Mouse (Mus musculus) intestine, embryonic 14.5 days (tissue): ENCODE measurements at regions not wholly inside any gene's neighbourhood (a gene's known extent, or its start where the extent isn't known, plus 50 kb on each side); places are given as distances from the start of the nearest gene placed in this dataset.

Experiments
- ATAC-seq: fragments of 200-750 bp; cut with Nextera tagmentation; replicated peaks from 2 replicates; pipeline ENCODE4 v1.8.0; 2017; ENCODE audit warnings: low read depth, moderate number of reproducible peaks, moderate TSS enrichment, moderate library complexity; ENCODE audit not compliant: low FRiP score, low TSS enrichment
- DNase-seq: peaks from one replicate; pipeline ENCODE4 v3.0.0-alpha.2; 2018; ENCODE audit warnings: low spot score
- H3K27ac ChIP-seq: fragments of 300-500 bp; sonication (generic); 2 replicates; pipeline ENCODE4 v1.5.1; 2014; ENCODE audit warnings: low read depth, mild to moderate bottlenecking, control low read depth
- H3K27me3 ChIP-seq: fragments of 300-500 bp; sonication (generic); replicated peaks from 2 replicates; pipeline ENCODE4 v1.6.1; 2014; ENCODE audit warnings: low read length, control low read depth; ENCODE audit not compliant: control insufficient read depth, insufficient read depth
- H3K36me3 ChIP-seq: fragments of 300-500 bp; sonication (generic); 2 replicates; pipeline ENCODE4 v1.6.1; 2014; ENCODE audit warnings: low read length, control low read depth; ENCODE audit not compliant: control insufficient read depth, insufficient read depth
- H3K4me1 ChIP-seq: fragments of 300-500 bp; sonication (generic); replicated peaks from 2 replicates; pipeline ENCODE4 v1.6.1; 2014; ENCODE audit warnings: low read length, control low read depth, mixed read lengths; ENCODE audit not compliant: control insufficient read depth, insufficient read depth
- H3K4me2 ChIP-seq: fragments of 300-500 bp; sonication (generic); 2 replicates; pipeline ENCODE4 v1.6.1; 2014; ENCODE audit warnings: low read length
- H3K4me3 ChIP-seq: fragments of 300-500 bp; sonication (generic); 2 replicates; pipeline ENCODE4 v1.5.1; 2014; ENCODE audit warnings: low read depth, low read length, control low read depth, mixed read lengths
- H3K9ac ChIP-seq: fragments of 300-500 bp; sonication (generic); 2 replicates; pipeline ENCODE4 v1.6.1; 2014; ENCODE audit warnings: mild to moderate bottlenecking, low read length
- H3K9me3 ChIP-seq: fragments of 300-500 bp; sonication (generic); 2 replicates; pipeline ENCODE4 v1.6.1; 2016; ENCODE audit warnings: low read length, control low read depth; ENCODE audit not compliant: control insufficient read depth
- WGBS: fragments of 180-500 bp; shearing (Covaris S2); extraction: QIAGEN DNeasy Blood & Tissue Kit; methylation state at CpG from one replicate; pipeline ENCODE4 v1.1.7; 2014; 5-methylcytosine and 5-hydroxymethylcytosine counted together

GRCm38 (mm10) chr9:30743471-30743870, 178.8 kb downstream of the Adamts15 start:
- Histone ChIP-seq H3K4me2 (no peak overlapping the region), H3K9ac (no peak overlapping the region), H3K27ac (no peak overlapping the region), H3K36me3 (no peaks in the 10 kb centered on the region), H3K27me3 (no peaks in the 10 kb centered on the region), H3K4me1 (peaks cover 15% of the 10 kb centered on the region), H3K4me3 (no peak overlapping the region), H3K9me3 (no peaks in the 10 kb centered on the region)
- ATAC-seq, result no peak
- 79% methylated on average over 9 of the region's 9 CpGs for WGBS
- no peak for DNase-seq

- peak; percentile 87 for ATAC-seq
- peak overlapping the region; percentile 11; the same call in 1 of the 2 replicates for H3K4me2 ChIP-seq
- H3K9me3 ChIP-seq, result no peaks in the 10 kb centered on the region
- peak overlapping the region; percentile 62; the same call in 1 of the 2 replicates for H3K27ac ChIP-seq
- no peak overlapping the region for H3K9ac ChIP-seq
- H3K4me1 ChIP-seq, result peaks cover 15% of the 10 kb centered on the region
- WGBS, result 28% methylated on average over 8 of the region's 8 CpGs
- no peak overlapping the region for H3K4me3 ChIP-seq
- DNase-seq, result no peak
- H3K36me3 ChIP-seq, result no peaks in the 10 kb centered on the region
- no peaks in the 10 kb centered on the region for H3K27me3 ChIP-seq
These were observed 179.7 kb downstream of the Adamts15 start for GRCm38 (mm10) chr9:30742471-30743098.

GRCm38 (mm10) chr9:30731687-30732086, 190.6 kb downstream of the Adamts15 start:
- ATAC-seq (no peak), DNase-seq (no peak)
- Histone ChIP-seq H3K27ac (no peak overlapping the region), H3K4me3 (no peak overlapping the region), H3K4me1 (peaks cover 9% of the 10 kb centered on the region), H3K9me3 (no peaks in the 10 kb centered on the region), H3K27me3 (no peaks in the 10 kb centered on the region), H3K4me2 (no peak overlapping the region), H3K9ac (no peak overlapping the region), H3K36me3 (no peaks in the 10 kb centered on the region)
- WGBS, result 50% methylated on average over 2 of the region's 2 CpGs

- Histone ChIP-seq H3K9ac (no peak overlapping the region), H3K36me3 (no peaks in the 10 kb centered on the region), H3K9me3 (no peaks in the 10 kb centered on the region), H3K4me1 (no peaks in the 10 kb centered on the region), H3K27ac (no peak overlapping the region), H3K27me3 (no peaks in the 10 kb centered on the region), H3K4me3 (no peak overlapping the region), H3K4me2 (no peak overlapping the region)
- ATAC-seq, result no peak
- 91% methylated on average over 1 of the region's 1 CpGs for WGBS
- no peak for DNase-seq
These were observed 198.7 kb downstream of the Adamts15 start for GRCm38 (mm10) chr9:30723364-30724070.

GRCm38 (mm10) chr9:30721861-30722260, 200.4 kb downstream of the Adamts15 start:
- Histone ChIP-seq H3K4me3 (no peak overlapping the region), H3K4me2 (no peak overlapping the region), H3K9ac (no peak overlapping the region), H3K4me1 (no peaks in the 10 kb centered on the region), H3K36me3 (no peaks in the 10 kb centered on the region), H3K27me3 (no peaks in the 10 kb centered on the region), H3K27ac (no peak overlapping the region), H3K9me3 (no peaks in the 10 kb centered on the region)
- ATAC-seq (no peak), DNase-seq (no peak)
- WGBS, result 78% methylated on average over 4 of the region's 4 CpGs

- no peaks in the 10 kb centered on the region for H3K36me3 ChIP-seq
- no peak overlapping the region for H3K4me2 ChIP-seq
- 0 out of 2 replicates have a peak, but pooled peaks cover 3% of the 10 kb centered on the region for H3K4me1 ChIP-seq
- DNase-seq (no peak), ATAC-seq (no peak)
- H3K9ac ChIP-seq, result no peak overlapping the region
- no peaks in the 10 kb centered on the region for H3K9me3 ChIP-seq
- no peak overlapping the region for H3K27ac ChIP-seq
- H3K27me3 ChIP-seq, result no peaks in the 10 kb centered on the region
- WGBS, result 82% methylated on average over 8 of the region's 8 CpGs
- no peak overlapping the region for H3K4me3 ChIP-seq
These were observed 205.7 kb downstream of the Adamts15 start for GRCm38 (mm10) chr9:30716421-30717170.

GRCm38 (mm10) chr9:30710131-30710530, 212.1 kb downstream of the Adamts15 start:
- Histone ChIP-seq H3K4me2 (no peak overlapping the region), H3K4me1 (no peaks in the 10 kb centered on the region), H3K9ac (no peak overlapping the region), H3K9me3 (no peaks in the 10 kb centered on the region), H3K4me3 (no peak overlapping the region), H3K36me3 (no peaks in the 10 kb centered on the region), H3K27me3 (no peaks in the 10 kb centered on the region), H3K27ac (no peak overlapping the region)
- WGBS, result 80% methylated on average over 5 of the region's 5 CpGs
- DNase-seq, result no peak
- ATAC-seq, result no peak

GRCm38 (mm10) chr9:30699848-30700247, 222.4 kb downstream of the Adamts15 start:
- H3K36me3 ChIP-seq, result no peaks in the 10 kb centered on the region
- no peaks in the 10 kb centered on the region for H3K9me3 ChIP-seq
- no peak overlapping the region for H3K4me3 ChIP-seq
- WGBS, result 42% methylated on average over 5 of the region's 5 CpGs
- no peak overlapping the region for H3K27ac ChIP-seq
- ATAC-seq (no peak), DNase-seq (no peak)
- H3K9ac ChIP-seq, result no peak overlapping the region
- no peaks in the 10 kb centered on the region for H3K27me3 ChIP-seq
- H3K4me1 ChIP-seq, result no peaks in the 10 kb centered on the region
- no peak overlapping the region for H3K4me2 ChIP-seq
